Mouse (Mus musculus): ENCODE results near the gene Chst11.

DNA sequence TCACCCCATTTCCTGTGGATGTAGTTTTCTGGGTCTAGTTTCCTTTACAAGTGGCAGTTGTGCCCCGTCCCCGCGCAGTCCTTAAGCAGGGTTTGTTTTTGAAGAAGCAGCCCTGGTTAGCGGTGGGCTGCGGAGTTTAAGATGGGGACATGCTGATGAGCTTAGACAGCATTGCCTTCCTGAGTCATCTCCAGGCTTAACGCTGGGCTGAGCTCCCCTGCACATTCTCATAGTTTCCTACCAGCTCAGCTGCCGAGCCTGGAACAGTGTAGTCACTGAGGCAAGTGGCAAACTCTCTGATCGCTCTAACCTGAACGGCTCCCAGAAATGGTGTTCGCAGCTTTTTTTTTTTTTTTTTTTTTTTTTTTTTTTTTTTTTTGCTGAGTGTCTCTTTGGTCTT lies 109.0 kb downstream of the Chst11 start:
- TF ChIP-seq CTCF (IDR thresholded peaks at IDR 0.05; ENCODE audit: insufficient read depth, low read length) (no peak), POLR2A (IDR thresholded peaks at IDR 0.05; ENCODE audit: borderline replicate concordance, extremely low read depth, low read depth, low read length) (no peak)
